Mouse (Mus musculus) spleen, adult 2 months (tissue): Measurements from ENCODE around the gene Ccr7.

Source experiments
- CTCF ChIP-seq: fragments of 200-500 bp; IDR thresholded peaks from 2 replicates; pipeline ENCODE4 v1.5.1; 2011; ENCODE audit warnings: mild to moderate bottlenecking, inconsistent platforms; ENCODE audit not compliant: insufficient read depth, insufficient read length, insufficient replicate concordance; ENCODE audit errors: extremely low read depth
- POLR2A ChIP-seq: fragments of 200-500 bp; IDR thresholded peaks from 2 replicates; pipeline ENCODE4 v1.6.1; 2011; ENCODE audit warnings: low read depth, low read length, inconsistent platforms

DNA sequence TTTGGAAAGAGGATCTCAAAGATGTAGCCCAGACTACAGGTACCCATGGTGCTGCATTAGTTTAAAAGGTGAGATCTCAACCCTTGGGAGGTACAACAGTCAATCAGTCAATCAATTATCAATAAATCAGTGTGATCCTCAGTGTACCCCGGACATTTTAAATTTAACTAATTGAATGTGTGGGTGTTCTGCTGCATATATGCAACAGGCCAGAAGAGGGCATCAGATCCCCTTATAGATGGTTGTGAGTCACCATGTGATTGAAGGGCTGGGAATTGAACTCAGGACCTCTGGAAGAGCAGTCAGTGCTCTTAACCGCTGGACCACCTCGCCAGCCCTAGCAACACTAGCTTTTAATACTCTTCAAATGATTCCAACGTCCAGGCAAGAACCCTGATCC lies 17.1 kb upstream of the Ccr7 start:
- TF ChIP-seq POLR2A (no peak), CTCF (no peak)
